9 mouse cellular contexts compared by ENCODE assay signal in genomic region chr17:28345271-28345721, GRCm38 (mm10). TPM values are rescaled to one million over a fixed set of nuclear protein-coding genes. Genes with fewer than 3 reads are reported as not detected.
A peak's percentile ranks its signal among the peaks of the same experiment; 100 is the strongest.
DNase-seq lines count a peak whose midpoint lies in the region; ATAC-seq lines count a peak whose summit lies in the region.
"Had no signal": no experiment of that assay in that cellular context is flagged by ENCODE, and none has a peak within 500 bp of the region (broad histone marks: within the 10 kb centered on the region; RNA-seq: fewer than 3 reads in every experiment).

No protein-coding gene starts in this region.

- H3K27ac ChIP-seq in embryonic facial prominence, embryonic 13.5 days = peak overlapping the region; percentile 94
- H3K27ac ChIP-seq in limb, embryonic 15.5 days = peak overlapping the region; percentile 81

- peaks cover 84% of the 10 kb centered on the region for H3K4me1 ChIP-seq in embryonic facial prominence, embryonic 13.5 days
- H3K4me1 ChIP-seq in limb, embryonic 15.5 days = peaks cover 90% of the 10 kb centered on the region

- H3K4me3 ChIP-seq in embryonic facial prominence, embryonic 13.5 days = peak overlapping the region; percentile 34
- H3K4me3 ChIP-seq in limb, embryonic 15.5 days = peak overlapping the region; percentile 12

- no peak for ATAC-seq in embryonic facial prominence, embryonic 13.5 days (ENCODE audit: insufficient number of reproducible peaks, insufficient read depth, low FRiP score, low TSS enrichment, low read depth)
- no peak for ATAC-seq in limb, embryonic 15.5 days (ENCODE audit: insufficient number of reproducible peaks, low FRiP score, low TSS enrichment, low read depth)
- ATAC-seq in erythroblast, adult 5-6 weeks (replicated peaks; ENCODE audit: low FRiP score, poor library complexity, severe bottlenecking) = no peak

- 10% methylated on average over 8 of the region's 8 CpGs for WGBS in embryonic facial prominence, embryonic 13.5 days
- 12% methylated on average over 8 of the region's 8 CpGs for WGBS in limb, embryonic 15.5 days

- DNase-seq in cerebellum, postnatal 10 days = peak; percentile 67 to 74
- DNase-seq in cerebellum, adult 9-11 months = no peak
- peak; percentile 50 for DNase-seq in left cerebral cortex, postnatal 4 days
- no peak for DNase-seq in left cerebral cortex, adult 8-10 months (ENCODE audit: low spot score in 2 of 2)
- no peak for DNase-seq in thymus, postnatal 25 days

- no peaks in the 10 kb centered on the region for H3K9me3 ChIP-seq in embryonic facial prominence, embryonic 13.5 days
- H3K9me3 ChIP-seq in limb, embryonic 15.5 days = no peaks in the 10 kb centered on the region

- intact Hi-C loops in left cerebral cortex, postnatal 4 days (cut with DNase I) = no loop called here

- H3K27me3 ChIP-seq in embryonic facial prominence, embryonic 13.5 days = no peaks in the 10 kb centered on the region
- no peaks in the 10 kb centered on the region for H3K27me3 ChIP-seq in limb, embryonic 15.5 days

- peaks cover 7% of the 10 kb centered on the region for H3K36me3 ChIP-seq in embryonic facial prominence, embryonic 13.5 days
- H3K36me3 ChIP-seq in limb, embryonic 15.5 days = peaks cover 2% of the 10 kb centered on the region; the same call in 1 of the 2 replicates

- H3K9ac ChIP-seq in embryonic facial prominence, embryonic 13.5 days = peak overlapping the region; percentile 66
- H3K9ac ChIP-seq in limb, embryonic 15.5 days = no peak overlapping the region

- peak overlapping the region; percentile 57 for H3K4me2 ChIP-seq in embryonic facial prominence, embryonic 13.5 days
- peak overlapping the region; percentile 43 for H3K4me2 ChIP-seq in limb, embryonic 15.5 days

RNA-seq across cellular contexts. Expression of gene Tead3, which starts 5.3 kb away (rescaled TPM):
- 1 to 10 TPM; 5.8 to 6.3 TPM for total RNA-seq in left cerebral cortex, postnatal 4 days (2021)
- total RNA-seq in left cerebral cortex, adult 8-10 months (2022) = 1 to 10 TPM; 2.3 to 4.0 (median 3.0) TPM
- polyA plus RNA-seq in embryonic facial prominence, embryonic 13.5 days (2015; fragmentation: Nextera tagmentation; extraction: Ambion mirVana) = 14.9 and 18.9 TPM in 2 replicates
- polyA plus RNA-seq in limb, embryonic 15.5 days (2015; fragmentation: Nextera tagmentation; extraction: Ambion mirVana) = 15.5 and 16.2 TPM in 2 replicates
- not detected in 2 replicates for total RNA-seq in erythroblast, adult 5-6 weeks (2015; ENCODE audit: low replicate concordance)
- total RNA-seq in erythroblast, adult 5-6 weeks (2017; ENCODE audit: low replicate concordance) = not detected in 2 replicates

RNA-seq across cellular contexts. Expression of gene Rpl10a, which starts 17.0 kb away (rescaled TPM):
- total RNA-seq in left cerebral cortex, postnatal 4 days (2021) = 100 to 1,000 TPM; 646 to 664 TPM
- total RNA-seq in left cerebral cortex, adult 8-10 months (2022) = 100 to 1,000 TPM; 323 to 368 (median 355) TPM
- 653 and 701 TPM in 2 replicates for polyA plus RNA-seq in embryonic facial prominence, embryonic 13.5 days (2015; fragmentation: Nextera tagmentation; extraction: Ambion mirVana)
- 509 and 665 TPM in 2 replicates for polyA plus RNA-seq in limb, embryonic 15.5 days (2015; fragmentation: Nextera tagmentation; extraction: Ambion mirVana)
- 515 and 525 TPM in 2 replicates for total RNA-seq in erythroblast, adult 5-6 weeks (2015; ENCODE audit: low replicate concordance)
- 92.4 and 200 TPM in 2 replicates for total RNA-seq in erythroblast, adult 5-6 weeks (2017; ENCODE audit: low replicate concordance)

RNA-seq across cellular contexts. Expression of gene Tulp1, which starts 19.7 kb away (rescaled TPM):
- total RNA-seq in left cerebral cortex, postnatal 4 days (2021) = under 1 TPM; 0.58 to 0.92 TPM
- total RNA-seq in left cerebral cortex, adult 8-10 months (2022) = under 1 TPM in 1 of 4 experiments, not detected in 3; 0.27 TPM
- 7.3 and 10.5 TPM in 2 replicates for polyA plus RNA-seq in embryonic facial prominence, embryonic 13.5 days (2015; fragmentation: Nextera tagmentation; extraction: Ambion mirVana)
- polyA plus RNA-seq in limb, embryonic 15.5 days (2015; fragmentation: Nextera tagmentation; extraction: Ambion mirVana) = 5.4 and 6.2 TPM in 2 replicates
- total RNA-seq in erythroblast, adult 5-6 weeks (2015; ENCODE audit: low replicate concordance) = not detected in 2 replicates
- total RNA-seq in erythroblast, adult 5-6 weeks (2017; ENCODE audit: low replicate concordance) = 0.28 TPM in 1 of 2 replicates, not detected in the other
- polyA plus RNA-seq: cortical plate, adult 2 months had no signal

RNA-seq across cellular contexts. Expression of gene Fance, which starts 32.0 kb away (rescaled TPM):
- 10 to 100 TPM; 28.9 to 29.0 TPM for total RNA-seq in left cerebral cortex, postnatal 4 days (2021)
- 10 to 100 TPM; 29.4 to 31.2 (median 30.5) TPM for total RNA-seq in left cerebral cortex, adult 8-10 months (2022)
- polyA plus RNA-seq in embryonic facial prominence, embryonic 13.5 days (2015; fragmentation: Nextera tagmentation; extraction: Ambion mirVana) = 34.5 and 39.5 TPM in 2 replicates
- polyA plus RNA-seq in limb, embryonic 15.5 days (2015; fragmentation: Nextera tagmentation; extraction: Ambion mirVana) = 30.6 and 33.9 TPM in 2 replicates
- 23.1 TPM in 1 of 2 replicates, not detected in the other for total RNA-seq in erythroblast, adult 5-6 weeks (2015; ENCODE audit: low replicate concordance)
- 0.68 and 8.4 TPM in 2 replicates for total RNA-seq in erythroblast, adult 5-6 weeks (2017; ENCODE audit: low replicate concordance)

Comparison
In these comparisons a context has a peak if more than half of its experiments do, and no peak if none do; other contexts are left out.
1. DNase-seq: peak in cerebellum, postnatal 10 days (2 of 2) and left cerebral cortex, postnatal 4 days (single experiment); none in cerebellum, adult 9-11 months (single experiment), left cerebral cortex, adult 8-10 months (0 of 2) and thymus, postnatal 25 days (single experiment).